Mouse (Mus musculus) frontal cortex, adult (tissue): ENCODE results near the gene Ndufa11.
A peak's percentile ranks its signal among the peaks of the same experiment; 100 is the strongest.

ENCODE experiments used
- ATAC-seq: cut with Nextera tagmentation; 2 replicates; pipeline ENCODE4 v1.9.2; 2017; ENCODE audit warnings: mild to moderate bottlenecking, moderate library complexity, mixed read lengths; ENCODE audit not compliant: low TSS enrichment

The Ndufa11 gene

GRCm38 (mm10) chr17:56715914-56716654, 1.5 kb upstream of the Ndufa11 start:
- ATAC-seq, result no peak; the same call in 1 of the 2 replicates

- ATAC-seq, result peak; percentile 84
These were observed 758 bp upstream of the Ndufa11 start for GRCm38 (mm10) chr17:56716655-56717362.

- ATAC-seq, result no peak
These were observed 4.9 kb downstream of the Ndufa11 start for GRCm38 (mm10) chr17:56722441-56722840.

GRCm38 (mm10) chr17:56723419-56724161, 6.0 kb downstream of the Ndufa11 start:
- no peak for ATAC-seq

- ATAC-seq, result no peak
These were observed 9.6 kb downstream of the Ndufa11 start for GRCm38 (mm10) chr17:56727029-56727649.

GRCm38 (mm10) chr17:56727659-56728058, 10.1 kb downstream of the Ndufa11 start:
- ATAC-seq, result no peak

- no peak for ATAC-seq
These were observed 10.6 kb downstream of the Ndufa11 start for GRCm38 (mm10) chr17:56728117-56728516.

GRCm38 (mm10) chr17:56729151-56729550, 11.6 kb downstream of the Ndufa11 start:
- ATAC-seq, result 0 out of 2 replicates have a peak, but pooled peaks have one; percentile 32

GRCm38 (mm10) chr17:56729656-56730055, 12.1 kb downstream of the Ndufa11 start:
- no peak for ATAC-seq

- no peak for ATAC-seq
These were observed 19.0 kb downstream of the Ndufa11 start for GRCm38 (mm10) chr17:56736534-56736933.

GRCm38 (mm10) chr17:56738221-56738620, 20.7 kb downstream of the Ndufa11 start:
- ATAC-seq, result no peak

GRCm38 (mm10) chr17:56740118-56740787, 22.7 kb downstream of the Ndufa11 start:
- ATAC-seq, result no peak

- ATAC-seq, result no peak
These were observed 23.2 kb downstream of the Ndufa11 start for GRCm38 (mm10) chr17:56740788-56741160.

- ATAC-seq, result no peak
These were observed 26.6 kb downstream of the Ndufa11 start for GRCm38 (mm10) chr17:56744173-56744572.

- peak; percentile 65; the same call in 1 of the 2 replicates for ATAC-seq
These were observed 34.0 kb downstream of the Ndufa11 start for GRCm38 (mm10) chr17:56751404-56752072.

GRCm38 (mm10) chr17:56753452-56753851, 35.9 kb downstream of the Ndufa11 start:
- no peak for ATAC-seq

GRCm38 (mm10) chr17:56754271-56755185, 37.0 kb downstream of the Ndufa11 start:
- no peak for ATAC-seq

- no peak for ATAC-seq
These were observed 39.3 kb downstream of the Ndufa11 start for GRCm38 (mm10) chr17:56756703-56757399.
